Mouse (Mus musculus) frontal cortex, adult (tissue): ENCODE measurements at regions not wholly inside any gene's neighbourhood (a gene's known extent, or its start where the extent isn't known, plus 50 kb on each side); places are given as distances from the start of the nearest gene placed in this dataset.

Experiments
- ATAC-seq: cut with Nextera tagmentation; 2 replicates; pipeline ENCODE4 v1.9.2; 2017; ENCODE audit warnings: mild to moderate bottlenecking, moderate library complexity, mixed read lengths; ENCODE audit not compliant: low TSS enrichment

DNA sequence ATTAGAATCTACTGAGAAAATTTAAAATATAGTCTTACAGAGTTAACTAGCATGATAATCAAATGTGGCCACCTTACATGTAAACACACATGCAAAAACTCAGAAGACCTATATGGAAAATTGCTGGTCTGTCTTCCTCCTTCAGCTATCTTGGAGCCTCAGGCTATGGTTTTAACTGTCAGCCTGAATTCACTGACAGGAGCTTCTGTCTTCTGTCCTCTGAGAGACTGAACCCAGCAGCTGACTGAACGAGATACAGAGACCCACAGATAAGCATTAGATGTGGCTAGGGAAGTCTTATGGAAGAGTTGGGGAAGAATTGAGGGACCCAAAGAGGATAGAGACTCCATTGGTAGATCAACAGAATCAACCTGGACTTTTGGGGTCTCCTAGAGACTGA lies 360.0 kb upstream of the Meox2 start:
- ATAC-seq = no peak

DNA sequence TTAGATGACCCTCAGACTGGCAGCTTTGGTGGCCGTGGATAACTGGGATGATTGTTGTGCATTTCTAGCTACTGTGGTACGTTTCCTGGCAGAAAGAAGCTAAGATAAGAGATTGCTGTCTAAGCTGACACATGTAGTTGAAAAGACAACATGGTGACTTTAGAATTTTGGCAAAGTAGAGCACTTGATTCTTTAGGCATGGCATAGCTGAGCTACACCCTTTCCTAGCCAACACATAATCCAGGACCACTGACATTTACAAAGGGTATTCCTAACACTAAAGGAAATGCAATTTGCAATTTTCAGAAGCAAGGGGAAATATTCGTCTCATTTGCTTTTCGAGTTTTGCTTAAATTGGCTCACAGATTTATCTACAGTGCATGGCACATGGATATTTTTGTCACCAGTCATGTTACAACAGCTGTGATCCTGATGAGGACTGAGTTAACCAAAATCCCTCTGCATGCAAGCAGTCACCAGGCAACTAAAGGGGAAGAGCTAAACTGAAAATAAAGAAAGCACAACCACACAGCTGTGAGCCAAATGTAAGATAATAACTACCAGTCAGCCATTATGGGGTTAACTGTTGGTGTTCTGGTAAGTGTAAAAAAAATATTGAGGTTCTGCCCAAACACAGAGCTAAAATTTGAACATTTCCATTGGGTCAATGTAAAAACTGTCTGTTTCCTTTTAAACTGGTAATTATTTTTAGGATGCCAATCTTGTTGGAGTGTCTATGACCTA lies 342.9 kb upstream of the Meox2 start:
- peak; percentile 57; the same call in 1 of the 2 replicates for ATAC-seq

DNA sequence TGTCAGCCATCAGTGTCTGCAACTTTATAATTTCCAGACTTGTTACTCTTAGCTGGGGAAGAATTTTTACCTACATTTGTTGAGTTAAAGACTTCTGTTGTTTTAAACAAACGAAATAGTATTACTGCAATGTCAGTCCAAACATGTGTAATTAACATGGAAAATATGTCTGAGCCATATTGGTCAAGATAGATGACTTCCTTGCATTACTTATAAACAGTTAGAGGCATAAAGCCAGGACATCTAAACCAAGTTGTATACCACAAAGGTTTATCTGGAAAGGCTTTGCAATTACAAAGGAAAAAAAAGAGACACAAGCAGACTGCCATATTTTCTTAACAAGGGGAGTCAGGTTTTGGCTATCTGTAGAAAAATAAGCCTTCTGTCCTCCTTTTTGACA lies 342.2 kb upstream of the Meox2 start:
- no peak for ATAC-seq

DNA sequence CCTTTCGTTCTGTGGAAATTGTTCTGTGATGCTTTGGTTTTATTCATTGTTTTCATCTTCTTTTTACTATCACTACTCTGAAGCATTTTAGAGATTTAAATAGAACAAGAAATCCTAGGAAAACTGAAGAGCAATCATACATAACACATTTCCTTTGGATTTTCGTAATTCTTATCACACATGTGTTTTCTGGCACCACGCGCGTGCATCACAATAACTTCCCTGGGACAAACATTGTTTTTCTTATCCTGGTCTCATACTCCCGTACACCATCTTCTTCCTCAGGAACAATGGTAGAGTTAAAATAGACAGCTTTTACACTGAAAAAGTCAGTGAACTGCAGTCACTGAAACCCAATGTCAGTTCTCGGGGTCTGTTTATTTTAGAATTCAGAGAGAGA lies 327.6 kb upstream of the Meox2 start:
- ATAC-seq = no peak

DNA sequence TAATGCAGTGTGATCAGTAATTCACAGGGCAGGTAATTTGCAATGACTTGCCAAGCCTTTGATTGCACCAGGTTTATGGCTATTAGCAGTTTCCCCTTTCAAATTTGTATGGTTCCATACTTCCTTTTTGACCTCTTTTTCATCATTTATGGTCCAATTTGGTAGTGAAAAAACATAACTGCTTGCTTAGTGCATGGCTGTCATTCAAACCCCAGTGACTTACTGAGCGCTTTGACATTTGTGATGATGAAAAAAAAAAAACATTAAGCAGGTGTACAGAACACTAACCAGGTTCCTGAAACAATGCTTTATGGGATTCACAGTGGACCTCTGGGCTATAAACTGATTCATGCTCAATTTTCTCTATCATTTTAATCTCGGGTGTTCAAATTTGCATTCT lies 317.5 kb upstream of the Meox2 start:
- ATAC-seq = no peak

DNA sequence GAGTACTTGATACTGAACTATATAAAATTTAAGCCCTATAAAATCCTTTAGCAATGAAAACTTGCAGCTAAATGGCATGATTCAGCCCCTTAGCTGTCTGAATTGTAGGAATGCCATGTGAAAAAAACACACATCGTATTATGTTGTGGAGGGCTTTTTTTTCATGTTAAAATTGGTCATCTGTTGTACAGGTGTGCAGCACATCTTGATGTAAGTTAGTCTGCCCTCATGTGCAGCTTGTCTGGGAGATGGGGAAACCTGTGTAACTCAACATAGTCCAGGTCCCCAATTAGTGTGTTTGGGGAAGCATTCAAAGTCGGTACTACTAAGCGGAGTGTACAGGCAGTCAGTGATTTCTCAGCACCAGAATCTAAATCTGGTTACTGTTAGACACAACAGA lies 316.9 kb upstream of the Meox2 start:
- no peak for ATAC-seq

DNA sequence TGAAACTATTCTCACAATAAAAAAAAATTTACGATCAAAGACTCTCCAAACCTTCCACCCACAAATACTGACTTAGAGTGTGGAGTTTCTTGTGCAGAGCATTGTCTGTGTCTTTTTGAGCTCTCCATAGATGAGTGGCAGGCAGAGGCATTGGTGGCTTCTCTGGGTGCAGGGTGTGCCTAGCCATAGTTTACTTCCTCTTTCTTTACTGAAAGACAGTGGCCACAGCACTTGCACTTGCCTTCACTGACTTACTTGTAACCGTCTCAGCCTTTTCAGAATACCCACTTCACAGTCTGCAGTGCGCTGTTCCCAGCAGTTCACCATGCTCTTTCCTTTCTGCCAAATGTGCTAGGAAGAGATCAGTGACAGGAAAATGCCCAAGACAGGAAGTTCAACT lies 316.1 kb upstream of the Meox2 start:
- no peak for ATAC-seq

DNA sequence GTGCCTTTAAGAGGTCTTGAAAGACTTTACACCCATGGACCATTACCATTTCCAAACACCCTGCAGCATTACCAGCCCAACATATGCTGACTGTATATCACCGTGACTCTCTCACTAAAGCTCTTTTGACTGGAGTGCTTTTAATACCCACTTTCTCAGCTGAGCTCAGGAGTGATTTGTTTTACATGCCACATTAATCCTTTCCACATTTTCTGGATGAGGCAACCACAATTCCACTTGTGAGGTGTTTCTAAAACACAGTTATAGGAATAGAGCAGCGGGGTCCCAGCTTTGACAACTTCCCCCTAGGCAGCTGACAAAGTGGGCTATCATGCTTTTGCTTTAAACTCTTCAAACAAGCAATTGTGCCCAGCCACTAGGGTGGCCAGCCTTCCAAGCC lies 314.5 kb upstream of the Meox2 start:
- no peak for ATAC-seq

DNA sequence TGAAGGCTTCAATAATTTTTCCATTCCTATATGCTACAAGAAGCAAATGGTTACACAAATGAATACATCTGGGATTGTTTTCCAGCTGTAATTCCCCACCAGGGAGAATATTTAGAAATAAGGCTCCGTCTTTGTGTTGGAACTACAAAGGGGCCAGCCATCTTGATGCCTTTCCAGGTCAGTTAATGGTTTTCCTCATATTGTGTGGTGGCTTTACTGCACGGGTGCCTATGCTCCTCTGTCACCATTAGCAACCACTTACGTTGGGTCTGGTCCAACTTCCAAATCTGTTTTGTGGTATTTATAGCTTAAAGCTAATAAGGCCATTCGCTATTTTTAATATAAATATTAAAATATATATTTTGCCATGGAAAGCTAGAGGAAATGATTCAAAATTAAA lies 312.1 kb upstream of the Meox2 start:
- ATAC-seq = no peak

DNA sequence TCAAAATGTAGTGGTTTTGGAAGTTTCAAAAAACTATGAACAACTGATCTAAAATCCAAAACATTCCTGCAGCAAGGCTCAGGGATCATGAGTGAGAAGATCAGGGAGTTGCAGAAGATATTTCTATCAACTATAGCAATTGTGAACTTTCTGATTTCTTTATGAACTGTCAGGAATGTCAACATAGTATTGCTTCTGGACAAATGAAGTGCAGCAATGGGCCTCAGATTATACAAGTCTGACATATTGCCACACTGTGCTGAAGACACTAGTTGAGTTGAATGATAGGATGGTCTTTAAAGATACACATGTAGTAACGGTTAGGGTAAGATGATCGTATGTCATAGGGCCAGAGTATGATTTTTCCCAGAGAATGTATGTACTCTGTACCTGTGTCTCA lies 290.4 kb upstream of the Meox2 start:
- no peak for ATAC-seq

DNA sequence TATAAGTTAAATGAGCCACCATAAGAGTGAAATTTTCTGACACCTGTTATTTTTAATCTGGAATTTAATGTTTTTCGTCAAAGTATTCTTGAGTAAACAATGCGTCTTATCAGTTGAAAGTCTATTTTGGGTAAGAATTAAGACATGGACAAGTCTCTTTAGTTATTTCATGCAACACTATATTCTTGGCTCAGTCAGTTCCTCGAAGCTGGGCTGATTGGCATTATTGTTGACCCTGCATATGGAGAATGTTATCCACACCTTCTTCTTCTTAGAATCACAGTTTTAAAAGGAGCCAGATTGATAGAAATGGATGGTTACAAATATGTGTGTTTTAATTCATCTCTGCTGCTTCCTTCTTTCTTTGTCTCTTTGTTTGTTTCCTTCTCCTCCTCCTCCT lies 289.5 kb upstream of the Meox2 start:
- no peak for ATAC-seq

DNA sequence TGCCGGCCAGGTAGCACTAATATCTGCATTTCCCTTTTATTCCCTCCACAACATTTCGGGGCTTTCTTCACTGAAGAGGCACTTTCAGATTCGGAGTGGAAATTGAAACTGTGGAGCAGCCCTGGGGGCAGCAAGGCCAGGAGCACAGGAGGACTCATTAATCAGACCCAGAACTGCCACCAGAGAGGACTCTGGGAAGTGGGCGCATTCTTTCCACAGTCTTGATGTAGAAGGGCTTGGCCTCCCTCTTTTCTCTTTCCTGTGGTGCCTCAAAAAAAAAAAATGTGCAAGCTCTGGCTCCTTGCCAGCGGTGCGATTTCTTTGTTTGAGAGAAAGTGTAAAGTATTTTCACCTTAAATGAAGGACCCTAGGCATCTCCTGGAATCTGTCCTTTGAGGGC lies 281.6 kb upstream of the Meox2 start:
- ATAC-seq = no peak

DNA sequence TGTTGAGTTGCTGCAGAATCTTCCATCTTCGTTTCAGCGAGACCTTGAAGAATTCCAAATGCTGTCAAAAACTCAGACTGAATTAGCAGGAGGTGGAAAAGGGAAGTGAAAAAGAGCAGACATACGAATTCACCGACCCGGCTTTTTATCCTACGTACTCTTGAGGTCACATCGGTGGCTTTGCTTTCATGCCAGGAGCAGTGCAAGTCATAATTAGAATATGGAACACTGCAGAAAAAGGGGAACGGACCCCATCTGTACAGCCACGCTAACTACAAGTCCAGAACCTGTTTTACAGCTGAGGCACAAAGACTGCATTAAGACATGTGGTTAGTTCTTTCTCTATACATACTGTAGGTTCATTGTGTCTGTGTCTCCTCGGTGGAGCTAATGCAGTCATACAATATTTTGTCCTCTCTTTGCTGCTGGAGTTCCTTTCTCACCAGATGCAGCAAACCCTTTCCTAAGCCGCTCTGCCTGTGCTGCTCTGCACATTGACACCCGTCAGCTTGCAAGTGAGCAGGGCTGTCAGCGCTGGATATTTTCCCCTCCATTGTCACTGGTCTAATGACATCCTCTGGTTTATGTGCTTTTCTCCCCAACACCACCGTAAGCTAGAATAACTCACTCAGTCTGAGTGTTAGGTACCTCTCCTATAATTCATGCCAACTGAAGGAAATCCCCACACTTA lies 276.9 kb upstream of the Meox2 start:
- ATAC-seq = no peak

DNA sequence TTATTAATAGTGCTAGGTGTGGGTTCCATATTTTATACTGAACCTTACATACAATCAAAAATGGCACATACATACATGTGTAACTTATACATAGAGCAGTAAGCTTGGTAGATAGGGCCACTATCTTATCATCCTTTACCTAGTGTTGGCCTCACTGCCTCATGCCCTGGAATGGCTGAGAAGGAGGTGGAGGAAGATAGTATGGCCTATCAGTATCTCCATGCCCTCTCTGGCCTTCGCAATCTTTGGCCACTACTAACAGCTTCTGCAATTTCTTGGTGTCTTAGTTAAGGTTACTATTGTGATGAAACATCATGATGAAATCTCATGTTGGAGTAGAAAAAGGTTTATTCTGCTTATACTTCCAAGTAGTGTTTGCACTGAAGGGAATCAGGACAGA lies 265.4 kb upstream of the Meox2 start:
- no peak for ATAC-seq

DNA sequence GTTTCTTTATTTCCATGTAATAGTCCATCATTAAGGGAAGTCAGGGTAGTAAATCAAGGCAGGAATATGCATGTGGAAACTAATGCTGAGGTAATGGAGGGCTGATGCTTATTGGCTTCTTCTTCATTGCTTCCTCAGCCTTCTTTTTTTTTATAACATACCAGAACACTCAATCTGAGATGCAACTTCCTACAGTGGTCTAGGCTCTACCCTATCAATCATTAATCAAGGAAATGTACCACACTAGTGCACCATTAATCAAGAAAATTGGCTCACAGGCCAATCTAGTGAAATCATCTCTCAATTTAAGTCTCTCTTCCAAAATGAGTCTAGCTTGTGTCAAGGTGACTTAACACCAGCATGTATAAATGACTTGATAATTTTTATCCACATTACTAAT lies 263.2 kb upstream of the Meox2 start:
- no peak for ATAC-seq

DNA sequence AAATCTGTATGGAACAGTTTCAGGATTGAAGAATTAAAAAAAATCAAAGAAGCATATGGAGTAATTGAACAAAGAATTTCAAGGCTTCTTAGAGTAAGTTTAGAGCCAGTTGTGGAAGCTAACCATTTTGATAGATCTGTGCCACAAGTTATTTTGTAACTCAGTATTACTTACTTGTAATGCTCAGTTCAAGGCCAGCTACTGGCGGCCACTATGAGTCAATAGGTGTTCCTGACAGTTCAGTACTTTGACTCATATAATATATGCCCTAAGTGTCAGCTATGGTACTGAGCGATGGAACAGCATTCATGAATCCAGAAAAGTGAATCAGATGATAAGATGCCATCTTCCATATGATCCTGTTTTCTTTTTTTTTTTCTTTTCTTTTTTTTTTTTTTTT lies 259.3 kb upstream of the Meox2 start:
- no peak for ATAC-seq

DNA sequence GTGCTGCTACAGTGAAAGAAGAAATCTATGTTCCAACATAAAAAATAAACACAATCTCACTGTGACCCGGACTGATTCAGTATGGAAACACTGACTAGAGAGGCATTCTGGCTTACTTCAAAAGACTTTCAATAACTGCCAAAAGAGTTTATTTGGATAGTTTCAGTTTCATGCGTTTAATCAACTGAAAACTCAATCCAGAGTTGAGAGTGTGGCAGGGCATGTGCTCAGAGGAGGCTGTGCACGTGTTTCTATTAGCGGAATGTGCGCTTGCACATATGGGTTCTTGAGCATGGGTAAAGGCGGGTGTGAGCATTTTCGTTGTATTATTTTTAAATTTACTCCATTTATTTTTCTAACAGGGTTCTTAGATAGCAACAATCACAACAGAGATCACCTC lies 245.2 kb upstream of the Meox2 start:
- no peak for ATAC-seq

DNA sequence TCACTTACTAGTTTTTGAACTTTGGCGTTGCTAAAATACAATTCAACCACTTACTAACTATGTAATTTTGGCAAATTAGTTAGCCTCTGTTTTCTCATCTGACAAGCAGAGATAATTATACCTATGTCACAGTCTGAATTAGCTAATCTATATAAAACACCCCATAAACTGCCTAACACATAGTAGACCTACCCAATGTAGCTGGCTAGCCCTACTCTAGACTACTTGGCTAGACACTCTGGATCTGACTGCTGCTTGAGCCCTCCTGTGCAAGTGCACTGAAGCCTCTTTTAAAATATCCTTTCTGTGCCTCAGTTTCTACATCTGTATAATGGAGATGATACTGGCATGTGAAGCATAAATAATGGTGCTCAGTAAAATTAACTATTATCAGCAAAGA lies 227.6 kb upstream of the Meox2 start:
- ATAC-seq = no peak

DNA sequence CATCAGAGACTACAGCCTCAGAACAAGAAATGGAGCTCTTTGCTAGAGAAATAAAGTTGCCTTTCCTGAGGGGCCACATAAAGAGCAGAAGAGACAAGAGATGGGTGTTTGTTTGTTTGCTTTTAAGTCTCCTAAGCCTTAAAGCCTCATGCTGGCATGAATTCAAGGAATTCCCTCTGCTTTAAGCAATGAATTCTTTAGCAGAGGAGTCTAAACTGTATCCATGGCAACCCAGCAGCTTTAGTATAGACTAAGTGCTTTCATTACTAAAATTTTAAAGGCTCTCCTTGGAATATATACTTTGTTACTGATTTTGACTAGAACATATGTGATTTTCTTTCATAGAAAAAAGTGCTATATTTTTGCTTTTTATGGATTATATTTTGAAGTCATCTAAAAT lies 195.0 kb upstream of the Meox2 start:
- no peak for ATAC-seq

DNA sequence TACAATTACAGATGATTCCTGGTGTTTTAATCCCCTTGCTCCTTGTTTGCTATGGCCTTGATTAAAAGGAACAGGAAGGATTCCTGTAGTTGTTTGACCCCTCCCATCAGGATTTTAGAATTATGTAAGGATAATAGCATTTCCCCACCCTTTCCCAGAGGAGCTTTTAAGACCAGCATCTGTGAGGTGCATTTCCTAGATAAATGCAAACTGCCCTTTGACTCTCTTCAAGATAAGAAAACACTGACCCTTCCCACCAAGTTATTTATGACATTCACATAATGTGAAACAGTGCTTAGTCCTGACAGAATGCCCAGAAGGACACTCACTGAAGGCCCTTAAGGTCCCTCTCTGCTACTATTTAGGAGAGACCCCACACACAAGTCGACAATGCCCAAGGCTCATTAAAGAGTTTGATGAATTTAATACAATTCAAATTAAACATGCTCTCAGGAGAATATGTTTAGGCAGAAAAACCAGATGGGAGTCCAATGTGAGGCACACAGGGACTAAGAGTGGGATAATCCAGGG lies 190.7 kb upstream of the Meox2 start:
- no peak for ATAC-seq

DNA sequence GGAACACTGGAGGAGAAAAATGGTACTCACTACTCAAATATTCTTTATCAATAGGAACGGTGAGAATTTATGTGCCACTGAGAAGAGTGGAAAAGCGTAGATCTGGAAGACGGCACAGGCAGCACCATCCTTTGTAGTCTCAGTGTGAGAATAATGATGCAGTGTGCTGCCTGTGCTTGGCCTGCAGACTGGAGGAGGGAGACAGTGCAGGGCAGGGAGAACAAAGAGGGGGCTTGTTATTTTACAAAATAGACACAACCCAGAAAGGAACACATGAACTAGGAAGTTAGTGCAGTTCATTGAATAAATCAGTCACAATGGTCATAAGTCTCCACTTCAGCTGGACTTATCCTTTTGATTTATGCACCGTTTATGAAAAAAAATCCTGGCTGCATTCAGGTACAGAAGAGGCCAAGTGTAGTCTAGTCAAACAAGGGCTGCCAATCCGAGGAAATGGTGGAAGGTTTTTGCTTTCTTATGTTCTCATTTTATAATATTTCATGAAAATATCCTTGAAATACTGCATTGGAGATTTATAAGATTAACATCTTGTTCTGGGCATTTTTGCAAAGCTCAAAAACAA lies 190.0 kb upstream of the Meox2 start:
- no peak for ATAC-seq

DNA sequence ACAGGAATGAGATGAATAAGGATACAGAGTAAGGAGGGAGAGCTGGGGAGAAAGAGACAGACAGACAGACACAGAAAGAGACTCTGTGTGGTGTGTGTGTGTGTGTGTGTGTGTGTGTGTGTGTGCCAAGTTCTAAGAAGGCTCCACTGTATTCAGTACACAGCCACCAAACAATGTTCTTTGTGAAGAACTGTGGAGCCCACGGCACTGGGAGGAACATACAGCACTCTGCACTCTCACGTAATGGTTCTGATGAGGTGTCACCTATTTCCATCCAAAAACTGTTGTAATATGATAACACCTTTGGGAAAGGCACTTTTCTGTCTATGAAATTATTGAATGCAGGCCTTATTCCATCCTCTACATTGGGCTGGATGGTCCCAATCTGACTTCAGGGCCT lies 184.8 kb upstream of the Meox2 start:
- ATAC-seq = no peak

DNA sequence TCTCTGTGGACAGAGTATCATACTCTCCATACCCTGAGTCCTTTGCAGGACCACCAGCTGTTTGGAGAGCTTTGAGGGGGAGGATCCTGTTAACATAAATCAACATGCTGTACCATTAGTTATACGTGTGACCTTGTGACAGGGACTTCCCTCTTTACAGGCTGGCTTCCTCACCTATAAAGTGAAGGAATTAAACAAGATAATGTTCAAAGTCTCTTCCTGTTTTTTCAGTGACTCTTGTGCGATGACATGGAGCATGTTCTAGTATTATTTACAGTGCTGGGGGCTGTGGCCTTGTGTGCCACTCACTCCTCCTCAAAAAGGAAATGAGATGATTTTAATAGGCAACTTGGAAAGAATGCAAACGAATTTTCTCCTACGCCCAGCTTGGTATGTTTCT lies 182.1 kb upstream of the Meox2 start:
- no peak for ATAC-seq
